Mouse (Mus musculus) adrenal gland, postnatal 25 days (tissue): ENCODE results near the gene Spert. TPM values are rescaled to one million over a fixed set of nuclear protein-coding genes. Genes with fewer than 3 reads are reported as not detected.

Source experiments
- DNase-seq: peaks from one replicate; pipeline ENCODE4 v3.0.0; 2021; ENCODE audit warnings: mixed read lengths
- long read RNA-seq: library from polyadenylated mRNA; stranded (forward); transcript quantifications from one replicate; pipeline ENCODE4 v2.0.0, GENCODE M21; 2021
- total RNA-seq: library from RNA; stranded (reverse); gene quantifications from 2 replicates; pipeline ENCODE4 v1.2.3, GENCODE M21; 2021

Gene Spert
- total RNA-seq: not detected in 2 replicates
- long read RNA-seq: 0 reads

- no peak for DNase-seq
These were observed at the start of gene Spert for GRCm38 (mm10) chr14:75592978-75593377. Gene Spert (minus strand): TSS chr14:75593116.

GRCm38 (mm10) chr14:75642080-75642479, 49.2 kb upstream of the Spert start, which contains the start of gene Erich6b:
Gene Erich6b (plus strand): TSS chr14:75642259.
- DNase-seq: peak; percentile 37

- DNase-seq: no peak
These were observed 48.5 kb upstream of the Spert start for GRCm38 (mm10) chr14:75641369-75641768.

GRCm38 (mm10) chr14:75640846-75641245, 47.9 kb upstream of the Spert start:
- no peak for DNase-seq

- no peak for DNase-seq
These were observed 44.7 kb upstream of the Spert start for GRCm38 (mm10) chr14:75637641-75638040.

GRCm38 (mm10) chr14:75636107-75636506, 43.2 kb upstream of the Spert start:
- no peak for DNase-seq

- DNase-seq: peak; percentile 46
These were observed 42.4 kb upstream of the Spert start for GRCm38 (mm10) chr14:75635350-75635749.

- DNase-seq: no peak
These were observed 36.0 kb upstream of the Spert start for GRCm38 (mm10) chr14:75628870-75629269.

- DNase-seq: no peak
These were observed 30.1 kb upstream of the Spert start for GRCm38 (mm10) chr14:75622984-75623383.

GRCm38 (mm10) chr14:75616375-75616774, 23.5 kb upstream of the Spert start:
- no peak for DNase-seq

GRCm38 (mm10) chr14:75609176-75609575, 16.3 kb upstream of the Spert start:
- no peak for DNase-seq

- no peak for DNase-seq
These were observed 9.0 kb downstream of the Spert start for GRCm38 (mm10) chr14:75583870-75584269.

GRCm38 (mm10) chr14:75579010-75579409, 13.9 kb downstream of the Spert start:
- DNase-seq: no peak

GRCm38 (mm10) chr14:75566303-75566702, 26.6 kb downstream of the Spert start:
- DNase-seq: no peak

GRCm38 (mm10) chr14:75565534-75566140, 27.3 kb downstream of the Spert start:
- DNase-seq: peak; percentile 74

GRCm38 (mm10) chr14:75561577-75562331, 31.2 kb downstream of the Spert start:
- no peak for DNase-seq

- DNase-seq: no peak
These were observed 51.2 kb downstream of the Spert start for GRCm38 (mm10) chr14:75541731-75542130.

GRCm38 (mm10) chr14:75540996-75541350, 51.9 kb downstream of the Spert start:
- DNase-seq: no peak

GRCm38 (mm10) chr14:75540216-75540995, 52.5 kb downstream of the Spert start:
- no peak for DNase-seq

GRCm38 (mm10) chr14:75539205-75539604, 53.7 kb downstream of the Spert start:
- DNase-seq: no peak
